Mouse (Mus musculus) midbrain, embryonic 10.5 days (tissue): ENCODE data around the gene Hpgd. TPM values are rescaled to one million over a fixed set of nuclear protein-coding genes. Genes with fewer than 3 reads are reported as not detected.

Experiments used
- DNase-seq: peaks from one replicate; pipeline ENCODE4 v3.0.0-alpha.2; 2017; ENCODE audit warnings: low spot score
- H3K27ac ChIP-seq: fragments of 300-500 bp; sonication (generic); replicated peaks from 2 replicates; pipeline ENCODE4 v1.5.1; 2016; ENCODE audit warnings: mild to moderate bottlenecking
- H3K27me3 ChIP-seq: fragments of 300-500 bp; sonication (generic); 2 replicates; pipeline ENCODE4 v1.6.1; 2016; ENCODE audit warnings: low read depth, mild to moderate bottlenecking; ENCODE audit not compliant: poor library complexity, severe bottlenecking
- H3K36me3 ChIP-seq: fragments of 300-500 bp; sonication (generic); 2 replicates; pipeline ENCODE4 v1.6.1; 2016; ENCODE audit warnings: mild to moderate bottlenecking, moderate library complexity
- H3K4me1 ChIP-seq: fragments of 300-500 bp; sonication (generic); 2 replicates; pipeline ENCODE4 v1.6.1; 2016
- H3K4me3 ChIP-seq: fragments of 300-500 bp; sonication (generic); 2 replicates; pipeline ENCODE4 v1.5.1; 2016; ENCODE audit warnings: mild to moderate bottlenecking, moderate library complexity
- H3K9me3 ChIP-seq: fragments of 300-500 bp; sonication (generic); replicated peaks from 2 replicates; pipeline ENCODE4 v1.6.1; 2016; ENCODE audit warnings: mild to moderate bottlenecking
- WGBS: fragments of 180-500 bp; shearing (Covaris S2); methylation state at CpG from one replicate; pipeline ENCODE4 v1.1.7; 2016; 5-methylcytosine and 5-hydroxymethylcytosine counted together
- polyA plus RNA-seq: library from polyadenylated mRNA; unstranded; fragments of >200 nt; fragmentation: Nextera tagmentation; extraction: Ambion mirVana; gene quantifications from 2 replicates; pipeline ENCODE4 v1.2.1, GENCODE M21; 2016

The Hpgd gene
- polyA plus RNA-seq, 1 experiment from 2014 or later, result 10.5 TPM

DNA sequence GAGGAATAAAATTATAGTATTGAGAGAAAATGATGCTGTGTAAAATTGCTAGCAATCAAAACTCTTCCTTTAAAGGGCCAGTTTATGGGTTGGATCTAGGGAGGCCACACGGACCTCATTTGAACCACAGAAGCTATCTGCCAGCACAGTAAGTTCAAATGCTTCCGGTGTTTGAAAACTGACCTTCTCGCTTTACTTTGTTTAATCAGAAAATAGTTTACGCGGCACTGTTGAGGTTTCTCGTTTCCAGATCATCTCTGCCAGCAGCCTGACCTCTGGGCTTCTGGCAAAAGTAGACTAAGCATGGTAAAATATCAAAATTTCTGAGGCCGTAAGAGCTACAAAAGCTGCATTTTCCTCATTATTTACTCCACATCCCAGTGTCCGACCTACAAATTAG, 42.4 kb downstream of the Hpgd start:
- Histone ChIP-seq H3K27ac (no peak overlapping the region), H3K4me1 (no peaks in the 10 kb centered on the region), H3K9me3 (no peaks in the 10 kb centered on the region), H3K36me3 (no peaks in the 10 kb centered on the region), H3K27me3 (no peaks in the 10 kb centered on the region), H3K4me3 (no peak overlapping the region)
- no peak for DNase-seq
- WGBS, result 80% methylated on average over 8 of the region's 8 CpGs

DNA sequence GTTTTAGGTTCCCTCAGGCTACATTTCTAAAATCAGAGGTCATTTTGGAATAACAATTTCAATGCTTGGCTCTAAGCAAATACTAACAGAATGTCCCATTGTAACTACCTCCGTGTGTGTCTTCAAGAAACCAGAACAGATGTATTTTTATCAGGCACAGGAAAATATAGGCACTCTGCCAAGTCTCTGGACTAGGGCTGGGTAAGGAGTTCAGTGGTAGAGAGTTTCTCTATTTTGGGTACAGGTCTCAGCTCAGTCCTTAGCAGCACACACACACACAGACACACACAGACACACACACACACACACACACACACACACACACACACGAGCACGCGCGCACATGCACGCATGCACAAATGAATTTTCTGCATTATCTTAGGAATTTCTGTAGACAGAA, 49.1 kb downstream of the Hpgd start:
- Histone ChIP-seq H3K4me3 (no peak overlapping the region), H3K27me3 (no peaks in the 10 kb centered on the region), H3K27ac (no peak overlapping the region), H3K36me3 (no peaks in the 10 kb centered on the region), H3K4me1 (no peaks in the 10 kb centered on the region), H3K9me3 (no peaks in the 10 kb centered on the region)
- DNase-seq, result no peak
- WGBS, result 97% methylated on average over 6 of the region's 6 CpGs

DNA sequence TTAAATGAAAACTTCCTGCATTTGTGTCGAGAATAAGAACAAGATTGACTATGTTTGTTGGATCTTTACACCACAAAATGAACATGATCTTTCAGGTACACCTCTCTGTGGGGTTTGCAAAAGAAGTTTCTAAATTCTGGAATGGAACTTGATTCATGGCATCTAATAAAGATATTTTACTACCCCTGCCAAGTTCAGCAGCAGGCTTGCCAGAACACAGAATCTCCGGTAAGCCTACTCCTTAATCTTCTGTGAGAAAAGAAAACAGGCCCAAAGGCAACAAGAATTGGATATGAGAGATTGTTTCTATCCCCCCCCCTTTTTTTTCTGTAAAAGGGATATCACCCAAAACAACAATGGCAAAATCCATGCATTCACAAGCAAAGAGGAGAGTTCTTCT, 49.6 kb downstream of the Hpgd start:
- no peaks in the 10 kb centered on the region for H3K36me3 ChIP-seq
- no peak overlapping the region for H3K27ac ChIP-seq
- no peak for DNase-seq
- no peaks in the 10 kb centered on the region for H3K9me3 ChIP-seq
- 82% methylated on average over 2 of the region's 2 CpGs for WGBS
- H3K4me1 ChIP-seq, result no peaks in the 10 kb centered on the region
- no peak overlapping the region for H3K4me3 ChIP-seq
- no peaks in the 10 kb centered on the region for H3K27me3 ChIP-seq

DNA sequence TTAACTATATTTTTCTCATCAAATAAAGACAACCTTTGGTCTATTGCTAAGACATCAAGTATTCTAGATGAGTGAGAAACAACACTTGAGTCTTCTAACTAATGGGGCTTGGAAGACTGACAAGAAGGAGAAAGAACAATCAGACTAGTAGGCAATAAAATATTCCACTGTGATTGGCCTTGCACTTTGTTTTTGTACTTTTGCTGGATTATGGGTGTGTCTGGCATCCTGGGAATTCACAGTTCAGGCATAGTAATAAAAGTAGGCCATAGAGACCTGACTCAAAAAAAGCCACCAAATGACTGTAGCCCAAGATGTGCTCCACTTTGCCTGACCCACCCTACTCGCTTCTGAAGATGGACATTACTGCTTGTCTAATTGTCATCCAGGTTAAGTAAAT, 50.0 kb downstream of the Hpgd start:
- H3K27me3 ChIP-seq, result no peaks in the 10 kb centered on the region
- no peaks in the 10 kb centered on the region for H3K4me1 ChIP-seq
- H3K27ac ChIP-seq, result no peak overlapping the region
- 91% methylated on average over 1 of the region's 1 CpGs for WGBS
- H3K4me3 ChIP-seq, result no peak overlapping the region
- no peaks in the 10 kb centered on the region for H3K9me3 ChIP-seq
- no peak for DNase-seq
- no peaks in the 10 kb centered on the region for H3K36me3 ChIP-seq

DNA sequence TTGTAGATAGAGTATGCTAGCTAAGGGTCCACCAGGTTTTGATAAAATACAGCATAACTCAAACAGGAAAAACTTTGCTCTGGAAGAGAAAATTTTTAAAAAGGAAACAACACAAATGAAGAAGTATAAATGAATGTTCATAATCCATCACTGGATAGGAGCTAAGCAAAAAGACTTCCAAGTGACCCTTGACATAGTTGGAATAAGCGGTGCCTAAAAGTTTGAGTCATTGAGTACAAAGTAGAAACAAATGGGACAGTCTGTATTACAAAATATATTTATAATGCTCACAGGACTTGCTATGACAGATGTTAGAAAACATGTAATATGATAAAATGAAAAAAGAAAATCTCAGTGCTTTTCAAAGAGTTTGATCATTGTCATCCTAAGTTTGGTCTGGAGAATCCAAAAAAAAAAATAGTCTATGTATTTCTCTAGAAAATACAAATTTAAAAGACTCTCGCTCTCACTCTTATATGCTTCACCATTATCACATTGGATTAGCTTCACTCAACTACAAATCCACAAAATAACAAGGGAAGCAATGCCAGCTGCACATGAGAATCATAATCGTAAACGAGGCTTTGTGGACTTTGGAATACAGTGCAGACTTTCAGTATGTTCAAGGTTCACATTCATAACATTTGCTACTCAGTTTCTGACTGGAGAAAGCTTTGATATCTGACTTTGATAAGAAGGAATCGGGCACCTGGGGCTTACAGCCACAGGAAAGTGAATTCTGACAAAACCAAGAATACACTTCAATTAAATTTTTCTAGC, 51.4 kb downstream of the Hpgd start:
- Histone ChIP-seq H3K9me3 (no peaks in the 10 kb centered on the region), H3K36me3 (no peaks in the 10 kb centered on the region), H3K27ac (no peak overlapping the region), H3K27me3 (no peaks in the 10 kb centered on the region), H3K4me1 (no peaks in the 10 kb centered on the region), H3K4me3 (no peak overlapping the region)
- DNase-seq, result no peak
- WGBS, result 89% methylated on average over 5 of the region's 5 CpGs

DNA sequence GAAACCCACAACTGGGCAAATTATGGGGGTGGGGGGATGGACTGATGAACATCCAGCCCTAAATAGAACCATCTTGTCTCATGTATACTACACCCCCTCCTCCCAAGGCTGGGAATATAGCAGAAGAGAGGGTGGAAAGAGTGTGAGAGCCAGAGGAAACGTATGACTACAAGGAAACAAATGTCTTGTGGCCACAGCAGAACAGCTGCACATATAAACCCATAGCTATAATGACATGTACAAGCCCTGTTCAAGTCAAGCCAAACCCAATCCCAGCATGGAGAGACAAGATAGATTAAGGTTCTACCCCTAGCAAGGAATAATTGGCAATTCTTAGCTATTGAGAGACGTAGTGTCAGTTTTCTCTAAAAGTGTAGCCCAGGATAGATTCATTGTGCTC, 68.8 kb downstream of the Hpgd start:
- no peak for DNase-seq
- H3K27me3 ChIP-seq, result no peaks in the 10 kb centered on the region
- H3K27ac ChIP-seq, result no peak overlapping the region
- no peaks in the 10 kb centered on the region for H3K36me3 ChIP-seq
- H3K4me3 ChIP-seq, result no peak overlapping the region
- 82% methylated on average over 2 of the region's 2 CpGs for WGBS
- no peaks in the 10 kb centered on the region for H3K4me1 ChIP-seq
- H3K9me3 ChIP-seq, result no peaks in the 10 kb centered on the region
